Mouse (Mus musculus) cerebellum, adult (tissue): ENCODE measurements around the gene Lbx1.

ENCODE experiments used
- ATAC-seq: cut with Nextera tagmentation; 2 replicates; pipeline ENCODE4 v1.9.2; 2017; ENCODE audit warnings: mild to moderate bottlenecking, moderate library complexity, mixed read lengths; ENCODE audit not compliant: insufficient number of reproducible peaks, low FRiP score, low TSS enrichment

The Lbx1 gene

DNA sequence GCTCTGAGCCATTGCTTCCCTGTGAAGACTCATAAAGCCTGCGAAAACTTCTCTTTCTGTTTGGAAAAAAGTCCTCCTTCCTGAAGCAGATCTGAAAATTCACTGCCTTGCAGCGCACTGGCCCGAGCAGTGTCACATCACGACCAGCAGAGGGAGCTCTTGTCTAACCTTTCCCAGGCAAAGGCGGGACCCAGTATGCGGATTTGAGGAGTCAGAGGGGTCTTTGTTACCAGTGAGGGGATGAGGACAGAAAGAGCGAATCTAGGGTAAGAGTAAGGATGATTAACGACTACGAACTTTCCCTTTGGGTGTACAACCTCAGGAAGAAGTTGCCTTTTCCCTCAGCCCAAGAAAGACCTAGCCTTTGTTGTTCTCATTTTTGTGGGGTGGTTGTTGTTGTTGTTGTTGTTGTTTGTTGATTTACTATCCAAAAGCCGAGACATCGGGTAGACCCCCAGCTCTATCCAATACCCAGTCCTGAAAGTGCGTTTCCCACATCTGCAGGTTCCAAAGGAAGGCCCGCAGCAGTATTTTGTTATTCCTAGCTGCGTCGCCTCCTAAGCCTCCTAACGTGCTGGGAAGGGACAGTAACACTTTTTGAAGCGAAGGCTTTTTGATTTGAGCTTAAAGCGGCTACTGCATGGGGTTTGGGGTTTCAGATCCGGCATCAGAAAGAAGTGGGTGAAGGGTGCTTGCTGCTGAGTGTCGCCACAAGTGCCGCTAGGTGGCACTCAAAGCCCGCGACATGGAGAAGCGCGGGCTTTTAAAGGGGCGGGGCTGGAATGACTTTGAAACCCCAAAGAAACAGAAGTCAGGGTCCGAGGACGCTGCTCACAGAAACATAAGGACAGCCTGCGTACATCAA, 14.8 kb downstream of the Lbx1 start:
- ATAC-seq: 0 out of 2 replicates have a peak, but pooled peaks have one; percentile 38

DNA sequence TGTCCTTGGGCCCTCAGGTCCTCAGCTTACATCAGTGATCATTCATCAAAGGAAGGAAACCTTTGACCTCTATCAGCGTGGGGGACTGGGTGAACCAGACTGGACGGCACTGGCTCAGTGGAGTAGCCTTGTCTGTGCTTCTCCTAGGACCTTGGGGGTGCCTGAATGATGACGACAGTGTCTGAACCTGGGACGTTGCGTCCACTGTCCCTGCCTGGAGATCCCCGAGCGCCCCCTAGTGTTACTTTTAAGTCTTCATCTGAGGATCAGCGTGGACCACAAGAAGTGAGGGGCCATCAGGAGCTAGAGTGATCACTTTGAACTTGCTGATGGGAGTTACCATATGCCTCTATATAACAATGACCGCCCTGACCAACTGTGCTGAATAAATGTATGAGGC, 19.4 kb downstream of the Lbx1 start:
- ATAC-seq: no peak

DNA sequence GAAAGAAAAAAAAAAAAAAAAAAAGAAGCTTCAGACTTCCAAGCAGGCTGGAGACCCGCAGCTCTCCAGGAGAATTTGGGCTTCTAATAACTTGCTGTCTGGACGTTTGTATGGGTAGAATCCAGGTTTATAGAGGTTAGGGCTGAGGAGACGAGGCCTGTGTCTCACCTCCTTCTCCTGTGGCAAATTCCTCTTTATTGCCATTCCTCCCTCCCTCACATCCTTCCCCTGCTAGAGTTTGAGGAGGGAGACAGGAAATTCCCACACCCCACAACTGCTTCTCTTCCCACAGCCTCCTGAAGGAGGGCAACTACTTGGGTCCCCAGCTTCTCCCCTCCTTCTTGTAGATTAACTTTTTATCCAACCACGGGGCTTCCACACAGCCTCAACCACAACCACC, 20.2 kb downstream of the Lbx1 start:
- no peak for ATAC-seq

DNA sequence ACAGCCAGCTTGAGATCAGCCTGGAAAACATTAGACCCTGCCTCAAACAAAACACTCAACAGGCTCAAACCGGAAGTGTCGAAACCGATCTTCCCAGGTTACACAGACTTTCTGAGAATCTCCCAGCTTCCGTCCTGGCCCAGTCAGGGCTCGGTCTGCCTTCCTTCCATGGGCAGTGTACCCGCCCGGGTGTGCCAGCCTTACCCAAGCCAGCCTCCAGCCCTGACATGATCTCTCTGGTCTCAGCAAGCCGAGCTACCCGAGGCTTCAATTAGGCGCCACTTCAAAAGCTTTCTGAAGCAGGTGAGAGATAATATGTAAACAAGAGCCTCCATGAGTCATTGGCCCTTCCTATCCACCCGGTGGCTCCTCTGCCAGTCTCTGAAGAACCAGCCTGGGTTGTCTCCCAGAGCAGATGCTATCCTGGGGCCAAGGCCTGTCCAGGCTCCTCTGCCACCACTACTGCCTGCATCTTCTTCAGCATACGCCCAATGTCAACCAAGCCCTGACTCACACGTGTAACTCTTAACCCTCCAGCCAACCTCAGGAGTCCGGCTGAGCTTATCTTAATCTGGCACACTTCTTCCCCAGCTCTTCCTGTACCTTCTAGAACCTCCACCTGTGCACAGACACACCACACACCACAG, 25.7 kb downstream of the Lbx1 start:
- no peak for ATAC-seq

DNA sequence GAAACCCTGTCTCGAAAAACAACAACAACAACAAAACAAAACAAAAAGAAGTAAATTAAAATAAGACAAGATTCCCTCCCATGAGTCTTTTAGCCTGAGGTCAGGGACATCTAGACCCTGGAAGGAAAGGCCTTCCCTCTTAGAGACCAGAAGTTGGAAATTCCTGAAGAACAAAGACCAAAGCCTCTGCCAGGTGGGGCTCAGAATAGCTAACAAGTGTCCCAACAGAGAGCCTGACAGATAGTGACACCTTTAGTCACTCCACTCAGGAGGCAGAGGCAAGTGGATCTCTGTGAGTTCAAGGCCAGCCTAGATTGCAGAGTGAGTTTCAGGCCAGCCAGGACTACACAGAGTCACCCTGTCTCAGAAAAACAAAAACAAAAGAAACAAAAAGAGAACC, 26.4 kb downstream of the Lbx1 start:
- ATAC-seq: no peak

- no peak for ATAC-seq
These were observed 27.1 kb downstream of the Lbx1 start for GRCm38 (mm10) chr19:45208438-45209060.

DNA sequence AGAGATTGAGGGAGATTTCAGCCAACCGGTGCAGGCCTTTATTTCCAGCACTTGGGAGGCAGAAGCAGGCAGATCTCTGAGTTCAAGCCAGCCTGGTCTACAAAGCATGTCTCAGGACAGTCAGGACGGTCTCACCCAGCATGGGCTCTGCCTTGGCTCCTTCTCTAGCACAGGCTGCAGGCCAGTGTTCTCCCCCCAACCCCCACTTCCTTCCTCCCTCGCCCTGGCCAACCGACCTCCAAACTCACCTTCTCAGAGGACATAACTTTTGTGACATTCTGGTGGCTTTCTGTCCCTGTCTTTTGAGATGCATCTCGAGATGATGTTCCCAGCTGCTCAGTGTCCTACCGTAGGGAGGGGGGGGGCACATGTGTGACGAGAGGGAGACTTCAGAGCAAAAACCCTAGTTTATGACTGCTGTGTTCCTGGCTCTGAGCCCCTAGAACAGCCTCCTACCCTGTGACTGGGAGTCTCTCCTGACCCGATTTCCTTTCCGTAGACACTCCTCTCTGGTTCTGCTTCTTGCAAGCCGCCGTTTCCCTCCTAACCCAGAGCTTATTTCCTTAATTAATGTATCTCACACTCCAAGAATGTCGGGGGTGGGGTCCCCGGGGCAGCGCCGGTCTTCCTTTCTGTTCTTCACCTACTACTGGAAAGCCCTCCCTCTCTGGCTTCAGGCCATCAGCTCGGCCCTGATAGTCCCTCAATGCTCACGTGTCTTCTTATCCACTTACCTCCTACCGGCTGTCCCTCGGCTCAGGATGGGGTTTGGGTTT, 27.8 kb downstream of the Lbx1 start:
- no peak for ATAC-seq

- ATAC-seq: no peak
These were observed 28.5 kb downstream of the Lbx1 start for GRCm38 (mm10) chr19:45207153-45207552.

GRCm38 (mm10) chr19:45205311-45206105, 30.1 kb downstream of the Lbx1 start:
- ATAC-seq: no peak

DNA sequence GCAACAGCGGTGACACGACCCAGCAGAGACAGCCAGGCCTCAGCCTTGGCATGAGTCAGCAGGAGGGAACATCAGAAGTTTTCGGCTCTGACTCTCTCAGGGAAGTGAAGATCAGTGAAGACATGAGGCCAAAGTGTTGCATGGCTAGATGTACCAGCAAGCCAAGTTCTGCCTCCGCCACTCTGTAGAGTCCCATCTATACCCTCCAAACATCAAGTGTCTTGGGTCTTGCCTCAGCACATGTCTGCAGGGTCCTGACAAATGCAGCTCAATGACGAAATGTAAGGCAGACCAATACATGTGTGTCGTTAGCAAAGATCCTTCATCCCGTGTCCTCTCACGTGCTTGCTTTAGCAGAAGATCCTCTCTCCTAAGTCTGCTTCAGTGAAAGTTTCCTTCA, 38.6 kb downstream of the Lbx1 start:
- no peak for ATAC-seq

- ATAC-seq: no peak
These were observed 41.0 kb downstream of the Lbx1 start for GRCm38 (mm10) chr19:45194651-45195050.
